Mouse (Mus musculus): Measurements from ENCODE around the gene Med18.
"Not testable (repeated sequence)": the region's sequence is repeated elsewhere in the genome, so short reads cannot be mapped to it uniquely, and the experiment has no call there.

- TF ChIP-seq CTCF, EP300 (IDR thresholded peaks at IDR 0.05): not testable (repeated sequence)
These were observed 50.5 kb downstream of the Med18 start for GRCm38 (mm10) chr4:132413257-132413656.

All from lung, postnatal 0 days (tissue).